Mouse (Mus musculus): ENCODE measurements at regions not wholly inside any gene's neighbourhood (a gene's known extent, or its start where the extent isn't known, plus 50 kb on each side); places are given as distances from the start of the nearest gene placed in this dataset.

DNA sequence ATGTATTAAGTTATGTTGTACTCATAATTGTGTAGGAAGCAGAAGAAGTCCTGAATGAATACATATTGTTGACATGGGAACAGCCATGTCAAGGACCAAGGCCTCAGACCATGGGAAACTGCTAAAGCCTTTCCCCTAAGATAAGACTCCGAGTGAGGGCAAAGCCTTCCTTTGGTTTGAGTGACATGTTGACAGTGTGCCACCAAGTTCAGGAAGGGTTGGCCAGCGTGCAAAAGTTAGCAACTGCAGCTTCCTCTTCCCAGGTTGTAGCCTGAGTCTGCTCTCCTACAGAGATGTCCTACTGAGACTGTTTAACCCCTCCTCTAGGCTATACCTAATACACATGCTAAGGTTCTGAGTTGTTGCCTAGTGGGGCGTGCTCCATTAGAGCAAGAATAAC, 334.5 kb downstream of the Wdr20rt start:
- TF ChIP-seq SMC3 (IDR thresholded peaks at IDR 0.05; ENCODE audit: low read depth, low read length) (no peak), HCFC1 (IDR thresholded peaks at IDR 0.05; ENCODE audit: low read depth, low read length) (no peak)

Measured in CH12.LX (cell line).